Mouse (Mus musculus): Measurements from ENCODE around the gene Nbl1.

DNA sequence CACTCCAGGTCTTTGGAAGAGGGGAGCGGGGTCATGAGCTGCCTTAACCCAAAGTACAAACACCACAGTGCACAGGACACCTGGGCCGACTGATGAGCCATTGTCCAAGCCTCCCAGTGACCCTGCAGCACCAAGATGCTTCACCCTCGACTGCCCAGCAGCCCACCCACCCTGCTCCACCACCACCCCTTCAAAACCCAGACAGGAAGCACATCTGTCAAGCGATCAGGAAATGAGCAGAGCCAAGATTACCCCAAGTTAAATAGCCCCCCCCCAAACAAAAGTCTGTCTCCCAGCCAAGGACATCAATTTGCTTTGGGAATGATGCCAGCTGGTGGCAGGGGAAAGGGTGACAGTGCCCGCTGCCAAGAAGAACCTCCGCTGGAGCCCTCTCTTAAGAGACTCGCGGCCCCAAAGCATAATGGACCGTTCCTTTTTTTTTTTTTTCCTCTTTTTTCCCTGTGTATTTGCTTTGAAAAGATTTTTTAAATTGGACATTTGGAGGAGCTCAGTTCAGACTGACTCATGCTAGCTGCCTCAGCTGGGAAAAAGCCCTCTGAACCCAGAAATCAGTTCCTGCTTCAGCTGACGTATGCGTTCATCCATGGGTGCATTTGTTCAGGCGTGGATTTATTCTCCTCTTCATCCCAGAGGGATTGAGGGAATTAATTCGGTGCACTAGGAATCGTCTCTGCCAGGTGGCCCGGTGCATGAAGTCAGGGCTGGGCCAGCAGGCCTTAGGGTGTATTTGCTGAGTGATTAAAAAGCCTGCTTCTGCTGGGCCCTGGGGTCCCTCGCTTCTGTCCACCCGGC is 54.8 kb downstream of the Nbl1 start:
- no peak for TF ChIP-seq GATA1 (IDR thresholded peaks at IDR 0.05; ENCODE audit: low read length)
- TF ChIP-seq TAL1 (IDR thresholded peaks at IDR 0.05; ENCODE audit: low read length) = no peak
